Mouse (Mus musculus) cortical plate, adult 2 months (tissue): ENCODE measurements at regions not wholly inside any gene's neighbourhood (a gene's known extent, or its start where the extent isn't known, plus 50 kb on each side); places are given as distances from the start of the nearest gene placed in this dataset.

Experiments
- CTCF ChIP-seq: fragments of 200-500 bp; IDR thresholded peaks from 2 replicates; pipeline ENCODE4 v1.5.1; 2011; ENCODE audit warnings: mild to moderate bottlenecking, control low read depth, low read length; ENCODE audit not compliant: insufficient read depth; ENCODE audit errors: extremely low read depth
- POLR2A ChIP-seq: fragments of 200-500 bp; IDR thresholded peaks from 2 replicates; pipeline ENCODE4 v1.6.1; 2011; ENCODE audit warnings: mild to moderate bottlenecking, low read length, control low read depth; ENCODE audit not compliant: insufficient read depth; ENCODE audit errors: extremely low read depth

GRCm38 (mm10) chr9:47077945-47078344 is 79.4 kb downstream of the Gm4791 start:
- TF ChIP-seq CTCF (no peak), POLR2A (no peak)
